Mouse (Mus musculus): ENCODE data around the gene Nfib.

Gene Nfib

DNA sequence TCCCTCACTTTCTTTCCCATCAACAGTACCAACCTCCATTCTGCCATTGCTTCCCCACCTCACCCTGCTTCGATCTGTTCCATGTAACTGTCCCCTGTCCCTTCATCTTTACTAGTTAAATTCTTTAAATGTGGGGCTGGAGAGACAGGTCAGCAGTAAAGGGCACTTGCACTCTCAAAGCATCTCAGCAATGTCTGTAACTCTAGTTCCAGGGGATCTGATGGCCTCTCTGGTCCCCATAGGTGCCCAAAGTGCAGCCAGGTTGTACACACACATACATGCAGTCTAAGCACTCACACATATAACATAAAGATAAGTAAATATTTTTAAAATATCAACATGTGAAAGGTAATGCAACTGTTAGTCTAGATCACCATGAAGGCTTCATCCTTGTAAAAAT, 356.5 kb downstream of the Nfib start:
- no peak for DNase-seq (ENCODE audit: low read depth)

DNA sequence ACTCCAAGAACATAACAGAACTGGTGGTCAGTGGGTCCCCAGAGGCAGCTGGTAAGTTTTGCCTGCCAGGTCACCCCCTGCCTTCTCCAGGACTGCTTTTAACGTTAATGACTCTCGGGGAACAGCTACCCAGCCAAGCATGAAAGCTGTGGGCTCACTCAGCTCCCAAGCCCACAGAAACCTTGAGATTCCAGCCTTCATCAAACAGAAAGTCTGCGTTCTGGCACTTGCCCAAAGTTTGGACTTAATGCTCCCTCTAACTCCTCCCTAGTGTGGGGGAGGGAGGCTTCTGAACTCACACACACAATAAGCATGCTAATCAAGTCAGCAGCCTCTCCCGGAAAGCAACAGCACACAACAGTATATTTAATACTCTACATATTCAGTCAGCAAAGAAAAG, 360.8 kb downstream of the Nfib start:
- DNase-seq (ENCODE audit: low read depth), result no peak

DNA sequence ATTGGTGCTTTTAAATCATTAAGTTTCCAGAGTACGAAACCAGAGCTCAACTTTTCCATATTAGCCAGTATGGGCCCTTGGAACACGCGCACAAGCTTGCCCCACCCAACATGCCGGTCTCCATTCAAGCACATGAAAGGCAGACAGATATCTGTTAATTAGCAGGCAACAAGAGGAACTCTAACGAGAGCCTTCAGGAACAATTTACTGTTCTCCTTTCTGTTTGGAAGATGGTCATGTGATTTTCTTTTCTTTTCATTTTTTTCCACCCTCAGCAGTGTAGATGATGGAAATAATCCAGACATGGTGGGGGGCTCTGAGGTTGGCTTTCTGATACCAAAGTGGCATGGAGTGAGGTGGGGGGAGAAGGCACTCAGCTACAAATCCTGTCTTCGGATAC, 361.3 kb downstream of the Nfib start:
- no peak for DNase-seq (ENCODE audit: low read depth)

DNA sequence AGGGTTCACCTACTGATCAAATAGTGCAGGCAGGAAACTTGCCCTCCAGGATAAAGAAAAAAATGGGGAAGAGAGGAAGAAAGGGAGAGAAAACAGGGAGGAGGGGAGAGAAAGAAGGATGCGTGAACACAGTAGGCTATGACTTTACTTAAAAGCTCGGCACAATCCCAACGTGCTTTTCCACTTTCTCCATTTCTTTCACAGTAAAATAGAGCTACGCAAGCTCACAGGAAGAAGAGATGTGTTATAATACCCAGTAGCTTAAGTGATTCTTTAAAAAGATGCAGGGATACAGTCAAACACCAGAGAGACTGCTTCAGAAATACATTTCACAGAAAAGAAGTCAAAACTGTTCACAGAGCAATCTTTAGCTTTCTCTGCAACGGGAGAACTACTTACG, 366.6 kb downstream of the Nfib start:
- no peak for DNase-seq (ENCODE audit: low read depth)

DNA sequence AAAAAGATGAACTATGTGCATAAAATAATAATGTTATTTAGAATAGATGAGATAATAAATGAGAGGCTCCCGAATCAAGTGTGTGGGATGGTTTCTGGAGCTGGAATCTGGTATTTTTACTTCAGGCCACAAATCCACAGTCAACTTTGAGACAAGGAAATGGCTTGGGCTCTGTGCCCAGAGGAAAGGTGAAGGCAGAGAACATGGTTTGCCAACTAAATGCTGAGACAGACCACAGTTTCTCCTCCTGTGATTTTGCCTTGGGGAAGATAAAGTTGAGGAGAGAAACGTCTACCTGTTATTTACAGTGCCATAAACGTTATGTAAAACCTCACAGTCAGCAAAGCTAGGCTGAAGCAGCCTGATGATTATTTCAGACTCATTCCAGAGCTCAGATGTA, 367.1 kb downstream of the Nfib start:
- DNase-seq (ENCODE audit: low read depth), result no peak

DNA sequence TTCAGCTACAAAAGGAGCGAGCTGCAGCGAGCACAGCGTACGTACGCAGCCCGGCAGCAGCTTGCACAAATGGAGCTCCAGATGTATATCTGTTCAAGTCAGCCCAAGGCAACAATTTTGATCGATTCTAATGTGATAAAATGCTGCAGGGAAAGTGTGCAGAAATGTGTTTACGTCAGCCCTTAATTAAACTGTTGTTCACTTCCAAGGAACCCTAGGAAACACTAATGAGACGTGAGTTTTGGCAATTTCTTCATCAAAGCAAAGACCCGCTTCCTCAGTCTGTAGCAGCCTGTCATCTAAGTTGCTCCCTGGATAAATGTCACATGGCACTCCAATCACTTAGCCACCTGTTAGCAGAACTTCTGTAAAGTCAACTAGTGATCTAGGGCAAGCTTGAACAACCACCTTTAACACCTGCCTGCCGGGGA, 368.6 kb downstream of the Nfib start:
- no peak for DNase-seq (ENCODE audit: low read depth)

DNA sequence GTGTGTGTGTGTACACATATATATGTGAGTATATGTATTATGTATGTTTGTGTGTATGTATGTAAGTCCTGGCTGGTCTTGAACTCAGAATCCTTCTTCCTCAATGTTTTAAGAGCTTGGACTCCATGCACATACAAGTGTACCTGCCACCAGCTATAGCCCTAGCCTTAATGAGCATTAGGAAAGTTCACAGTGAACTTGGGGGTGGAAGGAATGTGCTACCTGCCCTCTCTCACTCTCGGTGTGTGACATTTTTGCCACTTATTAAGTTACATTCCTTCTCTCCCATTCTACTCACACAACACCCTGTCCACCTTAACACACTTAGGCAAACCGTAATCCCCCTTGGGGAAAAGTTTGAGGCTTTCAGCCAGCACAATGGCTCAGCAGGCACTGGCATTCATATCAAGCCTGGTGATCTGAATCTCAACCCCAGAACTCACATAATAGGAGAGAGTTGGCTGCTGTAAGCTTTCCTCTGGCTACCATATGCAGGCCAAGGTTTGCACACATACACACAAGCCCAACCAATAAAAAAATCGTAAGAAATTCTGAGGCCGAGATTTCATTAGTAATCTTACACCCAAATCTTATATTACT, 370.2 kb downstream of the Nfib start:
- DNase-seq (ENCODE audit: low read depth), result no peak

DNA sequence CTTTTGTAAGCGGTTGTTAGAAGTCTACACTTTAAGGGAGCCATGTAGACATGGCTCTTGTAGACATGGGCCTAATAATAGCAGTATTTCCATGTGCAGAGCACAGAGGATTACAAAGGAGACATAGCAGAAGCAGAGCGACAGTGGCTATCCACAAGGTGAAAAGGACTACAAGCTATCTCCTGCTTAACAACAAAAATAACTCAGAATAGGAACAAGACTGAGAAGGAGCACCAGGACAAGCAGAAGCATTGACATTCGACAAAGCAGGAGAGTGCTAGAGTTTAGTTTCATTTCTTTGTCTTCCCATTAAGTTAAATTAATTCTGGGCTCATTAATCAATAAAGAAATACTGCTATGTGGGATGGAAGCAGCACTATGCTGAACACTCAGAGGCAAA, 372.1 kb downstream of the Nfib start:
- no peak for DNase-seq (ENCODE audit: low read depth)

DNA sequence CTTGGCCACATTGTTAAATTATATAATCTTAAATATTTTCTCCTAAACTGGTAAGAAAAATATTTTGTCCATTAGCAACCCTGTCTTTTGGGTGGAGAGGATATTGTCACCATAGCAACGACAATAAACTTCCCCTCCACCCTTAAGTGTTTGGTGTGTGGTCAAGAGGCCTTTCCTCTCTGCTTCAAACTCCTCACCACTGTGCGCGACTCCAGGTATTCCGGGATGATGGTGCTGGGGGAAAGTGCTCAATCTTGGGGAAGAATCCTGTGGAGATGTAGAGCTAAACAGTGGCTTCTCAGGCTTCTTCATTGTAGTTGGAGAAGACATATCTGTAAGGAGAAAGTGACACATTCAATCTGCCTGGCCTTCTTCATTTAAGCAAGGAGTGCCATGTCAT, 375.5 kb downstream of the Nfib start:
- no peak for DNase-seq (ENCODE audit: low read depth)

DNA sequence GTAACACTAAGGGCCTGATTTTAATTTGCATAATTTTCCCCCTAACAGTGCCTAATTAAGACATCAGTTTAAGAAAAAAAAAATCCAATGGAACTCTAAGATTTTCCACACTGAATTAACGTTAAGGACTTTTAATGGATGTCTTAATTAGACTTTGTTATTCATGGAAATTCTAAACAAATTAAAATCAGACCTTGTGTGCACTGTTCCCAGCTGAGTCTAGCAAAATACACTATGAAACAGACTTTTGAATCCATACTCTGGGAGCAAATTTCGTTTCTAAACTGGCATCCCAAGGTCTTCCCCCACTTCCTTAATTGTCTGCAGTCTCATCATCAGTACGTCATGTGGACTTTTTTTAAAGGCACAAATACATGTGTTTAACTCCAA, 379.4 kb downstream of the Nfib start:
- no peak for DNase-seq (ENCODE audit: low read depth)

DNA sequence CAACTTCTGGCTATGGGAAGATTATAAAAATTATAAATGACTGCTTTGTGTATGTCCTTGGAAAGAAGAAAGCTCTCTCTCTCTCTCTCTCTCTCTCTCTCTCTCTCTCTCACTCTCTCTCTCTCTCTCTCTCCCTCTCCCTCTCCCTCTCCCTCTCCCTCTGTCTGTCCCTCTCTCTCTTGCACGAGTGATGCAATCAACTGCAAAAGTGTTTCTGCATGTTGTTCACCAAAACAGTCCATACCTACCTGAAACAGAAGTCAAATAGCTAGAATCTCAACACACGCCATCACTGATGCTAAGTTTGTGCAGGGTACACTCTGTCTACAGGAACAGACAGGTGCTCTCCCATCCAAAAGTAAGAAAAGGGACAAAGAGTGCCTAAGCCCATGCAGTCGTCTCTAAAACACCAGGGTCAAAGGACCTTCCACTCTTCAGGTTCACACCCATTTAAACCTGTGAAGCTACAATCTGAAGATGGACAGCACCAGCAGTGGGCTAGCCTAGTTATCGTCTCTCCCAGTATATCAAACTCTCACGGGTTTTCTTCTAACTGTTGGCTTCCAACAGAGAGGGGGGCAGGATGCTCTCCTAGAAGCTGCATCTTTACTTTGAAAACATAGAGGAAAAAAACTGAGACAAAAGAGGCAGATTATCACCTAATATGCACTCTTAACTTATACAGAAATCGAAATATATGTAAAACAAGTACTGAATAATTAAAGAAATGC, 380.0 kb downstream of the Nfib start:
- DNase-seq (ENCODE audit: low read depth), result no peak

DNA sequence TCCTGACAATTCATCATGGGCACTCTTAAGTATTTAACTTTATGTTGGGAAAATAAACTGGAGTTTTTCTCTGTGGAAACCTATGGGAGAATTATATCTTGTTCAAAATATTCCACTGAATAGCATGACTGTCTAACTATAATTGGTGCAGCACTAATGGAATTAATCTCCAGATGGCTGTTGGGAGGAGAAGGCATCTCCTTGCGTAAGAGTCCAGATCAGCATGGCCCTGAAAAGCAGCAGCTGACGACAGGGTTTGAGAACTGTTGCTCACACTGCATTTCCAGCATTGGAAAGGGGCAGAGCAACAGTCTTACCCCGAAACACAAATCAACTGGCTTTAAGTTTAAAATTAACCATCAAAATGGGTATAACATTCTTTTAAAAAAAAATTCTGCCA, 380.6 kb downstream of the Nfib start:
- no peak for DNase-seq (ENCODE audit: low read depth)

DNA sequence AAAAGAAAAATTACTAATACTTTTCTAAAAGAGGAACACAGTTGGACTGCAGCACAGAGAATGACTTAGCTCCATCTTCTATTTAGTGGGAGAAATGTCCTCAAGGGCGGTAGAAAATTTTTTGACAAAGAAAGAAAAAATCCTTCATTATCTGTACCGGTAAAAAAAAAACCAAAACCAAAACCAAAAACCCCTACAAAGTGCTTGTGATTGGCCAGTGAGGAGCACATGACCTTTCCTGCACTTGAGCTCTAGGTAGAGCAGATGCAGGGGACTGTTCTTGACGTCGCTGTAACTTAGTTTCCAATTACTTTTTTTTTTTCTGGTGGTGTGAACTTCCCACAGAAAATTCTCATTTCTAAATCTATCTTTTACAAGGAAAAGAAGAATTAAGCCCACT, 384.5 kb downstream of the Nfib start:
- DNase-seq (ENCODE audit: low read depth), result no peak

DNA sequence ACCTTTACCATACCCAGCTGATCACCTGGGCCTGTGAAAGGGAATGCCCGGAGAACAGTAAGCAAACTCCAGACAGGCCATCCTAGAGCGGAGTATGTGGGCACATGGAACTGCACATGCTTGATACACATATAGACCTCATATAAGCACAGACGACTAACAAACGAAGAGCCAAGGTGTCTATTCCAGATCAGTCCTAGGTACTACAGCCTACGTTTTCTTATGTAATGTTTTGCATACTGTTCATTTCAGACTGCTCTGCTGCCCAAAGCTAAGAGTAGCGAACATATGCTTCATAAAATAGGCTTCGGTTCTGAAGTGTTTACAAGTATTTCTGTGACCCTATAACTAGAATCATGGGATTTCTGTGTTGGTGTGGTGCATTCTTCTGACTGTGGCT, 386.2 kb downstream of the Nfib start:
- no peak for DNase-seq (ENCODE audit: low read depth)

DNA sequence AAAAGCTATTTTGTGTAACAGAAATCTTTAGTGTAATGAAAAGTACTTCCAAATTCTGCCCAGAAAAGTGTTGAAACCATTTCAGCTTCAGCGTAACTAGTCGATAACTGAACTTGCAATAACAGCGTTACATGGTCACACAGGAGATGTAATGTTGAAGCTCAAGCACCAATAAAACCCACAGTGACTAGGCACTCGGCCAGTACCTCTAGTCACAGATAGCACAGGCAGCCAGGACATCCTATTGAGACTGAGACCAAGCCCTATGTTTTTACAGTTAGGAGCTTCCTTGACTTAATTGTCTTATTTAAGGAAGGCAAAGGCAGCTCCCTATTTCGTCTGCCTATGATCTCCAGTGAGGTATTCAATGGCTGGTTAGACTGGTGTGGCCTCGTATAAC, 389.4 kb downstream of the Nfib start:
- DNase-seq (ENCODE audit: low read depth), result no peak

DNA sequence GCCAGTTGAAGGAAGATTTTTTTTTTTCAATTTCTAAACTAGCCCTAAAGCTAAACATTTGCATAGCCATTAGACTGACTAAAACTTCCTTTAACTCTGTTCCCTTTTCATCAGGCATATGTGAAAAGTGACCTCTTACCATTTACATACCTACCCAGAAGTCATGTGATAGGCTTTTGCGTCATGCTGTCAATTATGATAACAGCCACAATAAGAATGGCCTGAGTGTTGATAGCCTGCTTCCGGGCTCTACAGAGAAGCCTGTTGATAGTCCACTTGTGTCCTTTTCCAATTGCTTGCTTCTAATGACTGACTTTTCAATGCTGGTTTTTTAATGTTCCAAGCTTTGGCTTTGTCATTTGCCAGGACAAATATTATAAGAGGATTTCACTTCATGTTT, 389.8 kb downstream of the Nfib start:
- no peak for DNase-seq (ENCODE audit: low read depth)

DNA sequence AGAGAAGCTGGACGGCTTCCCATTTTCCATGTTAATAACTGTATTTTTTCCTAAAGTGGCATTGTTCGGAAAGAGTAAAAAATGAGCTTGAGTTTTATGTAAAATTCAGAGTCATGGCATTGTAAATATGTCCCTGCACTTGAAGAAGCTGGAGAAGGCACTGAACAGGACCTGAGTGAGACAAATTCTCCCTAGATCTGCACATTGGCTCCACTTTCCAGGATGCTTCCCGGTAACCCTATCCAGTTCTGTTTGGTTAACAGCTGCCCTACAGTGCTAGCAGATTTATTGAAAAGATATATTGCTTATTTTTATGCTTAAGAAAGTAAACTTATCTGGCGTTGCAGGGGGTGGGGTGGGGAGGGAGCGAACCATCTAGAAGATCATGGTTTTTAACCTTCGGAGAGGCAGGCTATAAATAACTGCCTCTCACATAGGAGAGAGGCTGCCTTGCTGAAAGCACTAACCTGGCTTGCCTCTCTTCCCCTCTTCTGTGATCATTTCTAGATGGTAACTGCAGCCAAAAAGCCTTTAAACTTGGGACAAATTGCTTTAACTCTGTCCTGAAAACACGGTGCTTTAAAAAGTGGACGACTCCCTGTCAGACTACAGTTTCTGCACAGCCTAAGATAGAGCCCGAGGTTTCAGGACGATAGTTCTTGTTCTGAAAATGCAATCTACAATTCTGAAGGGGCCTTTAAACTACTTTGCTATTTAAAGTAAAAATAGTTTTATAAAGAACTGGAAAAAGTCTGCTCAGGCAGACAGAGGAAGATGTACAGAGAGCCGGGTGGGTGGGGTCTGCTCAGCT, 394.4 kb downstream of the Nfib start:
- DNase-seq (ENCODE audit: low read depth), result no peak

DNA sequence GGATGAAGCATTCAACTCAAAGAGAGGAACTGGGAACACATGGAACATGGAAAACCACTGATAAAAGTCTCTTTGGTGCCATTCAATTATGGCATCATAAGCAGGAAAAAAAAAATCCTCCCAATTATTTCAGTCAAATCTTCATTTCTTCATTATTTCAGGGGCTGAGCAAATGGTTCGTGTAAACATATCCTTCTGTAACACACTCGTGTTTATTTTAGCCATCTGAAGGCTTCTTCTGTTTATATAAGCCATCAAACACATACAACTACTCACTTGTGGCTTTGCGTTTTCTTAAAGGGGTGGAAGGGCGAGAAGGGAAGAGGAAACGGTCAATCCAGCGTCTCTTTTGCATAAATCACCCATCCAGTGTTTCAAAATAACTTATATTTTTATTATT, 399.5 kb downstream of the Nfib start:
- no peak for DNase-seq (ENCODE audit: low read depth)

DNA sequence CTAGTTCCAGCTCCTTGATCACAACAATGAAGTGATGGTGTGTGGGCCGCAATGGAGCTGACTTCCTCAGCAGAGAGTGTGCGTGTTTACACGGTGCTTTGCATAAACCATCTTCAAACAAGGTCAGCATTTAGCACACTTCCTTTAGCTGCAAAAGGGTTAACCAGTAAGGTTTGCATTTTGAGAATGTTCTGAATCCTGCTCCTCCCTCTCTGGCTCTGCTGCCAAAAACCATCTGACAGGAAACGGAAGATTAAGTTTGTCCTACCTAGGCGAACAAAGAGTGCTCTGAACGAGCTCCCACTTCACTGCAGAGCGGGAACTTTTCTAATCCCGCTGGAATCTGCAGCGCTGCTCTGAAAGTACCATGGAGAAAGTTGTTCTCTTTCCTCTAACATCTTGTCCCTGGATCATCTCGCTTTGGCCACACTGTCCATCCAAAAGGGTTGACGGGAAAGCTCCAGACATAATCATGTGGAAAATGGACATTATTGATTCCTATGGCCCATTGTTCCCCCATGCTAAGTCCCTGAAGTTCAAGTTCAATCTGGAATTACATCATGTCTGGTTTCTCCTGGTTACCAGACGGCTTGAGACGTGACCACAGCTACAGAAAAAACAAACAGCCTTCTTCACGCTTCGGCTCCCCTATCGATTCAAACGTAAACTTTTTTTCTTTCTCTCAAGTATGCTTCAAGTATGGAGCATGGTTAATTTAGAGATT, 401.2 kb downstream of the Nfib start:
- no peak for DNase-seq (ENCODE audit: low read depth)

DNA sequence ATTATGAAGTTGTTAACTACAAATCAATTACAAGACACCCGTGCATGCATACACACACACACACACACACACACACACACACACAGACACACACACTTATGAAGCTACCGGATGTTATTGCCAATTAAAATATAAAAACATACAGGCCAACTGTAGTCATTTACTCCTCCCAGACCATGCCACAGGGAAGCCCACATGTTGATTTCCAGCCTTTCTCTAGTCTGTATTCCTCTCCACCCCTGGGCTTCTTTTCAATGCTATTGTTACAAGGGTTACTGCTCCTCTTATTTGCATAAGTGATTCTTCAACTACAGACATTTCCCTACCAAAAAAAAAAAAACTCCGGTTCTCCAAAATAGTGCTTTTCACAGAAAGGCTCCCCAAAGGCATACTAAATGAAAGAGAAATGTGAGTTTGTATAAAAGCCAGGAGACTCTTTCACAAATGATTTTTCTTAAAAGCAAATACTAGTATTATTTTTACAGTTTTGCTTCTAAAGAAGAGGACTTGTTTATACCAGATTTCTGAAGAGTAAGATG, 402.1 kb downstream of the Nfib start:
- DNase-seq (ENCODE audit: low read depth), result no peak

DNA sequence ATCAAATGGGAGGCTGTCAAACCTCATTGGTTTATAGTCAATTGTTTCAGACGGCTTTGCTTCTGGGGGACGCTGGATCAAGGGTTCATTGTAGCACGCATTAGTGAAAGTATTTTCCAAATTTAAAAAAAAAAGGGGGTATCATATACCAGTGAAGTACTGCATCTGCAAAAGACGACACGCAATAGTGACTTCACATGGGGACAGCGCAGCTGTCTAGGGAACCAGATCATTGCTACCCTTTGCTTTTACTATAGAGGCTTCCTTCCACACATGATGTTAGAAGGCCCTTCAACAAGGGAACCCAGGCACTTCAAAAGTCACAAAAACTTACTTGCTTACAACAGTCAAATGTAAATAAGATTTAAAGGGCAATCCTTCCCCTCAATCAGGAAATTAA, 402.6 kb downstream of the Nfib start:
- no peak for DNase-seq (ENCODE audit: low read depth)

DNA sequence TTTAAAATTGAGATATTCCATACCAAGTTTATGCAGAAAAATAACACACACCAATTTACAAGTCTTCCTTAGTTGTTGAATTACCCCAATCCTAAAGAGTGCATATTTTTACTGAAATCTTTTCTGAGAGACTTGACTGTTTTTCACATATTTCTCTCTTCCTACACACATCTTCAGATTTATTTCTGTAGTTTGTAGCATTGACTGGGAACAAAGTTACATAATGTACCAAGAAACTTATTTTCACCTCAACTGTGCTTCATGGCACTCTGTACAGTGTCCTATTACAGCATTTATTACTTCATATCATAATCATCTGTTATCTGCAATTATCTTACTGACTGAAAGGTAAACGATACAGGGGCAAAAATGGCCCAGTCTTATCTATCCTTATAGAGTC, 406.9 kb downstream of the Nfib start:
- DNase-seq (ENCODE audit: low read depth), result no peak
